Mouse (Mus musculus): ENCODE data around the gene Rgs19. TPM values are rescaled to one million over a fixed set of nuclear protein-coding genes. Genes with fewer than 3 reads are reported as not detected.

Rgs19 gene
- polyA plus RNA-seq, 1 experiment = 260 TPM

DNA sequence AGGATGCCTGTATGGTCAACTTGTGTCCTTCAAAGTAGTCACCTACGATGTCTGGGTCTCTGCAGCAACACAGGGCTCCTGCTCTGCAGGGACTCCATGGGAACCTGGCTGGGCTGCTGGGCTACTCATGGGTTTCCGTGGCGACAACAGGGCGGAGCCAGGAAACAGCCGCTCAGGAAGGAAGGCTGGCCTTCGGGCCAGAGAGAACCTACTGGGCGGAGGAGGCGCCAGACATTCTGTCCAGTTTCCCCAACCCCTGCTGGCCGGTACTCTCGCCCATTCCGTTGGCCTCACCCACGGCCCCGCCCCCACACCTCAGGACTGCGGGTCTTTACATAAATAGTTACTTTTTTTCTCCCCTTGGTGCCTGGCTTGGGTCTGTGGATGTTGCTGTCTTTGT lies 18.3 kb downstream of the Rgs19 start:
- no peak overlapping the region for H3K27ac ChIP-seq (ENCODE audit: control insufficient read depth, insufficient read depth, low read length)

DNA sequence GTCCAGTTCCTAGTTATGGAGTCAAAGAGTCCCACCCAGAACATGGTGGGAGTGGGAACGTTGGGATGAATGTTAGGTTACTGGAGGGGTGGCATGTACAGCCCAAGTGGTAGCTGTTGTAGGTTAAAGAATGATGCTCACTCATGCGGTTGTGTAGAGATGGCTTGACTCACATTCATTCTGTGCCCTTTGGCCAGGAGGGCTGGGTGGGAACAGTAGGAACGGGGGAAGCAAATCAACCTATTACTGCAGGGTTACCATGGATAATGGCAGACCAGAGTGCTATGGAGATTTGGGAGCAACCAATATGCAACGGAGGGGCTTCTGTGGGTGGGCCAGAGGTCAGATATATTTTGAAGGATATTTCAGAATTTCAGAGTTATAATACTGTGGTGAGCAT lies 18.8 kb downstream of the Rgs19 start:
- WGBS = 95% methylated on average over 4 of the region's 4 CpGs
- H3K27ac ChIP-seq (ENCODE audit: control insufficient read depth, insufficient read depth, low read length) = no peak overlapping the region
- peaks cover 5% of the 10 kb centered on the region for H3K4me1 ChIP-seq (replicated peaks; ENCODE audit: control insufficient read depth, insufficient read depth, low read length)
- TF ChIP-seq CTCF (IDR thresholded peaks at IDR 0.05; ENCODE audit: borderline replicate concordance, control insufficient read depth, extremely low read depth, insufficient read depth, low read length, poor library complexity) = no peak
- no peak for DNase-seq
- H3K36me3 ChIP-seq (ENCODE audit: control insufficient read depth, insufficient read depth, low read length) = no peaks in the 10 kb centered on the region
- peaks cover 16% of the 10 kb centered on the region; the same call in 1 of the 2 replicates for H3K27me3 ChIP-seq (ENCODE audit: control insufficient read depth, insufficient read depth, low read length)
- H3K4me3 ChIP-seq (ENCODE audit: control insufficient read depth, insufficient read depth, low read length) = no peak overlapping the region

More for the DNA sequence above, 18.3 kb downstream of the Rgs19 start:
- no peak overlapping the region for H3K4me3 ChIP-seq (ENCODE audit: control insufficient read depth, insufficient read depth, low read length)
- H3K4me1 ChIP-seq (replicated peaks; ENCODE audit: control insufficient read depth, insufficient read depth, low read length) = peaks cover 7% of the 10 kb centered on the region
- TF ChIP-seq CTCF (IDR thresholded peaks at IDR 0.05; ENCODE audit: borderline replicate concordance, control insufficient read depth, extremely low read depth, insufficient read depth, low read length, poor library complexity) = no peak
- TF ChIP-seq POLR2A (IDR thresholded peaks at IDR 0.05; ENCODE audit: control insufficient read depth, extremely low read depth, insufficient read depth, low read length, poor library complexity) = no peak
- H3K27me3 ChIP-seq (ENCODE audit: control insufficient read depth, insufficient read depth, low read length) = peaks cover 13% of the 10 kb centered on the region; the same call in 1 of the 2 replicates
- DNase-seq = no peak
- WGBS = 8% methylated on average over 14 of the region's 14 CpGs
- no peaks in the 10 kb centered on the region for H3K36me3 ChIP-seq (ENCODE audit: control insufficient read depth, insufficient read depth, low read length)

DNA sequence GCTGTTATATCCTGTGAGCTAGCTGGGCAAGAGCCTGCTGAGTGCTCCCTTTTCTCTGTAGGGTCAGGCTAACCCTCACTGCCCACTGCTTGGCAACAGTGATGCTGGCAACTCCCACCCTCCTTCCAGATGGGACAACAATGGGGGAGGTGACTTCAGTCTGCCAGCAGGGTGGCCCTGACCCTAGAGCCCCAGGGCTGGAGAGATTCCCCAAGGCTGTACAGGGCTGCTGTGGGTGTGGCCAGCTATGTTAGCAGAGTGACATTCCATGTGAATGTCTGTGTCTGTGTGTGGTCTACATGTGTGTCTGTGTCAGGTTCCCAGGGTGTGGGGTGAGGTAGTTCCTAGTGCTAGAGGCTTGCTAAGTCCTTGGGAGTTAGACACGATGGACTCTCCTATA lies 20.3 kb downstream of the Rgs19 start:
- H3K27ac ChIP-seq (ENCODE audit: control insufficient read depth, insufficient read depth, low read length) = no peak overlapping the region
- H3K4me3 ChIP-seq (ENCODE audit: control insufficient read depth, insufficient read depth, low read length) = no peak overlapping the region
- no peaks in the 10 kb centered on the region for H3K4me1 ChIP-seq (replicated peaks; ENCODE audit: control insufficient read depth, insufficient read depth, low read length)
- peaks cover 16% of the 10 kb centered on the region; the same call in 1 of the 2 replicates for H3K27me3 ChIP-seq (ENCODE audit: control insufficient read depth, insufficient read depth, low read length)
- no peak for DNase-seq
- WGBS = 89% methylated on average over 1 of the region's 1 CpGs
- no peaks in the 10 kb centered on the region for H3K36me3 ChIP-seq (ENCODE audit: control insufficient read depth, insufficient read depth, low read length)
- TF ChIP-seq CTCF (IDR thresholded peaks at IDR 0.05; ENCODE audit: borderline replicate concordance, control insufficient read depth, extremely low read depth, insufficient read depth, low read length, poor library complexity) (no peak), POLR2A (IDR thresholded peaks at IDR 0.05; ENCODE audit: control insufficient read depth, extremely low read depth, insufficient read depth, low read length, poor library complexity) (no peak)

DNA sequence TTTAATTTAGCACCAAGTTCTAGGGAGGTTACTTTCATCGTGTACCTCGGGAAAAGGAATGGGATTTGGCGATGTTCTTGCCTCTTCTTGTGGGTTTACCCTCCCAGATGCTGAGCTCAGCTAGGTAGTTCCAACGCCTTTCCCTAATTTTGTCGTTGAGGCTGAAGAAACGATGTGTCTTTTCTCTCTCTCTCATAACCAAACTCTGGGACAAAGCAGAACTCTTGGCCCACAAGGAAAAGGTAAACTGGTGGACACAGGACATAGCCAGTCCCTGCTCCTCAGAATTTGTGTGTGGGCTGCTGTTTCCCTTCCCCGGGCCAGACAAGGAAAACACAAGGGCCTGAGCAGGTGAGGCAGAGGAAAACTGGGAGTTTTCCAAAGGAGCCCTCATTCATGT lies 21.8 kb downstream of the Rgs19 start:
- DNase-seq = no peak
- Histone ChIP-seq H3K36me3 (ENCODE audit: control insufficient read depth, insufficient read depth, low read length) (no peaks in the 10 kb centered on the region), H3K4me1 (replicated peaks; ENCODE audit: control insufficient read depth, insufficient read depth, low read length) (no peaks in the 10 kb centered on the region), H3K27ac (ENCODE audit: control insufficient read depth, insufficient read depth, low read length) (no peak overlapping the region), H3K4me3 (ENCODE audit: control insufficient read depth, insufficient read depth, low read length) (no peak overlapping the region), H3K27me3 (ENCODE audit: control insufficient read depth, insufficient read depth, low read length) (peaks cover 16% of the 10 kb centered on the region; the same call in 1 of the 2 replicates)
- 68% methylated on average over 7 of the region's 7 CpGs for WGBS
- TF ChIP-seq CTCF (IDR thresholded peaks at IDR 0.05; ENCODE audit: borderline replicate concordance, control insufficient read depth, extremely low read depth, insufficient read depth, low read length, poor library complexity) (no peak), POLR2A (IDR thresholded peaks at IDR 0.05; ENCODE audit: control insufficient read depth, extremely low read depth, insufficient read depth, low read length, poor library complexity) (no peak)

DNA sequence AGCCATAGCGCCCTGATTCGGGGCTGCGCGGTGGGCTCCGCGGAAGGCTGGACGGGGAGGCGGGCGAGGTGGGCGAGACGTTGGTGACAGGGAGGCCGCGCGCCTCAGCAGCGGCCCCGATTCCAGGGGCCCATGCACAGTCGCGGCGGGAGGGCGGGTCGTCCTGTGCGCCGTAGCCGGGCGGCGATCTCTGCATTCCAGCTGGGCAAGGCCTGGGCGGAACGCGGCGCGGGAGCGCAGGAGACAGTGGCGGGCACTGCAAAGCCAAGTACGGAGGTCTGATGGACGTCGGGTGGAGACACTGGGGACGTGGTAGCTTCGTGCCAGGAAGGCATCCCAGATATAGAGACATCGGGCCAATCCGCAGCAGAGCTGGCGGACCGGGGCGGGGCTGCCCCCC lies 22.5 kb downstream of the Rgs19 start, which contains the start of gene Sox18:
Gene Sox18, minus strand, starts transcription at position 315 of the 400 bp plus-strand sequence.
- H3K27ac ChIP-seq (ENCODE audit: control insufficient read depth, insufficient read depth, low read length) = no peak within 1 kb of the TSS
- 0 out of 2 replicates have a peak within 1 kb of the TSS, but pooled peaks have one; percentile 4 for H3K4me3 ChIP-seq (ENCODE audit: control insufficient read depth, insufficient read depth, low read length)
- H3K4me1 ChIP-seq (replicated peaks; ENCODE audit: control insufficient read depth, insufficient read depth, low read length) = no peaks in the 10 kb centered on the region
- H3K27me3 ChIP-seq (ENCODE audit: control insufficient read depth, insufficient read depth, low read length) = peaks cover 16% of the 10 kb centered on the region; the same call in 1 of the 2 replicates
- no peak for DNase-seq
- 0 out of 2 replicates have a peak, but pooled peaks have one; percentile 11 for TF ChIP-seq CTCF (IDR thresholded peaks at IDR 0.05; ENCODE audit: borderline replicate concordance, control insufficient read depth, extremely low read depth, insufficient read depth, low read length, poor library complexity)
- TF ChIP-seq POLR2A (IDR thresholded peaks at IDR 0.05; ENCODE audit: control insufficient read depth, extremely low read depth, insufficient read depth, low read length, poor library complexity) = no peak
- H3K36me3 ChIP-seq (ENCODE audit: control insufficient read depth, insufficient read depth, low read length) = no peaks in the 10 kb centered on the region
- 4% methylated on average over 42 of the region's 43 CpGs for WGBS

DNA sequence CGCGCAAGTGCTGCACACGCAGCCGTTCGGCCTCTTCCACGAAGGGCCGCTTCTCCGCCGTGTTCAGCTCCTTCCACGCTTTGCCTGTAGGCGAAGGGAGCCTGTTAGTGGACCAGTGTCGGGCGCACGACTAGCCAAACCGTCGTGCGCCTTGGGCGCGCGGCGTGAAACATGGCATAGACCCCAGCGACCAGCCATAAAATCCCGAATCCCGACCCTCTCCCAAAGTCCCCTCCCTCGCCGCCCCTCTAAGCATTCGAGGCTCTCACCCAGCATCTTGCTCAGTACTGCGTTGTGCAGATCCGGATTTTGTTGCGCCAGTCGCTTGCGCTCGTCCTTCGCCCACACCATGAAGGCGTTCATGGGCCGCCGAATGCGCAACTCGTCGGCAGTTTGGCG lies 22.9 kb downstream of the Rgs19 start:
- WGBS = 4% methylated on average over 41 of the region's 41 CpGs
- H3K36me3 ChIP-seq (ENCODE audit: control insufficient read depth, insufficient read depth, low read length) = no peaks in the 10 kb centered on the region
- H3K4me1 ChIP-seq (replicated peaks; ENCODE audit: control insufficient read depth, insufficient read depth, low read length) = no peaks in the 10 kb centered on the region
- peaks cover 16% of the 10 kb centered on the region; the same call in 1 of the 2 replicates for H3K27me3 ChIP-seq (ENCODE audit: control insufficient read depth, insufficient read depth, low read length)
- 0 out of 2 replicates have a peak overlapping the region, but pooled peaks have one; percentile 4 for H3K4me3 ChIP-seq (ENCODE audit: control insufficient read depth, insufficient read depth, low read length)
- no peak for DNase-seq
- no peak overlapping the region for H3K27ac ChIP-seq (ENCODE audit: control insufficient read depth, insufficient read depth, low read length)
- TF ChIP-seq POLR2A (IDR thresholded peaks at IDR 0.05; ENCODE audit: control insufficient read depth, extremely low read depth, insufficient read depth, low read length, poor library complexity) (no peak), CTCF (IDR thresholded peaks at IDR 0.05; ENCODE audit: borderline replicate concordance, control insufficient read depth, extremely low read depth, insufficient read depth, low read length, poor library complexity) (no peak)

All from thymus, adult 2 months (tissue).